Mouse (Mus musculus) limb, embryonic 11.5 days (tissue): ENCODE results near the gene Hipk2. TPM values are rescaled to one million over a fixed set of nuclear protein-coding genes. Genes with fewer than 3 reads are reported as not detected.

Experiments used
- ATAC-seq: fragments of 200-750 bp; cut with Nextera tagmentation; 2 replicates; pipeline ENCODE4 v1.8.0; 2017; ENCODE audit warnings: low read depth; ENCODE audit not compliant: insufficient number of reproducible peaks, low FRiP score, low TSS enrichment
- DNase-seq: peaks from one replicate; pipeline ENCODE4 v3.0.0-alpha.2; 2015; ENCODE audit warnings: low spot score
- H3K27ac ChIP-seq: fragments of 300-500 bp; sonication (generic); replicated peaks from 2 replicates; pipeline ENCODE4 v1.5.1; 2014; ENCODE audit warnings: low read depth, mild to moderate bottlenecking, low read length
- H3K27me3 ChIP-seq: fragments of 300-500 bp; sonication (generic); 2 replicates; pipeline ENCODE4 v1.6.1; 2014; ENCODE audit warnings: mild to moderate bottlenecking, low read length, mixed read lengths; ENCODE audit not compliant: control insufficient read depth, insufficient read depth
- H3K36me3 ChIP-seq: fragments of 300-500 bp; sonication (generic); 2 replicates; pipeline ENCODE4 v1.6.1; 2014; ENCODE audit warnings: mild to moderate bottlenecking, low read length, moderate library complexity, mixed read lengths; ENCODE audit not compliant: control insufficient read depth, insufficient read depth
- H3K4me1 ChIP-seq: fragments of 300-500 bp; sonication (generic); 2 replicates; pipeline ENCODE4 v1.6.1; 2014; ENCODE audit warnings: low read length, mixed read lengths; ENCODE audit not compliant: control insufficient read depth, insufficient read depth
- H3K4me2 ChIP-seq: fragments of 300-500 bp; sonication (generic); 2 replicates; pipeline ENCODE4 v1.6.1; 2014; ENCODE audit warnings: low read depth, mild to moderate bottlenecking, moderate library complexity; ENCODE audit not compliant: severe bottlenecking
- H3K4me3 ChIP-seq: fragments of 300-500 bp; sonication (generic); 2 replicates; pipeline ENCODE4 v1.5.1; 2014; ENCODE audit warnings: low read depth, low read length
- H3K9ac ChIP-seq: fragments of 300-500 bp; sonication (generic); 2 replicates; pipeline ENCODE4 v1.6.1; 2014; ENCODE audit warnings: mild to moderate bottlenecking, low read length
- H3K9me3 ChIP-seq: fragments of 300-500 bp; sonication (generic); 2 replicates; pipeline ENCODE4 v1.6.1; 2016; ENCODE audit warnings: low read length; ENCODE audit not compliant: control insufficient read depth
- WGBS: fragments of 180-500 bp; shearing (Covaris S2); extraction: QIAGEN DNeasy Blood & Tissue Kit; methylation state at CpG from one replicate; pipeline ENCODE4 v1.1.7; 2014; 5-methylcytosine and 5-hydroxymethylcytosine counted together
- polyA plus RNA-seq: library from polyadenylated mRNA; unstranded; fragments of >200 nt; fragmentation: Nextera tagmentation; extraction: Ambion mirVana; gene quantifications from 2 replicates; pipeline ENCODE4 v1.2.1, GENCODE M21; 2014

Gene Hipk2
- polyA plus RNA-seq, 1 experiment from 2014 or later: 20.5 TPM

DNA sequence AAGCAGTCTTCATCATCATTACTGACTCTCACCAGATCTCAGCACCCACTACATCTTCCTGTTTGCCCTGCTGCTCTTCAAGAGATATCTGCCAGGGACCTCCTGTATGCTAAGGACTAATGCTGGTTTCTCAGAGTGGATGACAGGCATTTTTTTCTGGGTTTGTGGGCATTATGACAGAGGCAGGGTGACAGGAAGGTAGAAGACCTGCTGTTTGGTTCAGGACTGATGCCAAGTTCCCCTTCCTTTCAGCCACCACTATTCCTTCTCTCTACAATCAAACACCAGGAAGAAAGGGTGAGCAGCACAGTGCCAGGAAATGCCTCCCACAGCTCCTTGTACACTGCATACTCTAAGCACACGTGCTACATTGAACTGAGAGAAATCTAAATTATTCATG, 90.2 kb downstream of the Hipk2 start:
- no peak overlapping the region for H3K9ac ChIP-seq
- H3K27me3 ChIP-seq: no peaks in the 10 kb centered on the region
- H3K4me2 ChIP-seq: no peak overlapping the region
- H3K36me3 ChIP-seq: no peaks in the 10 kb centered on the region
- no peak overlapping the region for H3K27ac ChIP-seq
- no peak overlapping the region for H3K4me3 ChIP-seq
- H3K4me1 ChIP-seq: no peaks in the 10 kb centered on the region
- WGBS: 76% methylated on average over 1 of the region's 1 CpGs
- no peaks in the 10 kb centered on the region for H3K9me3 ChIP-seq
- DNase-seq: no peak
- ATAC-seq: no peak

- Histone ChIP-seq H3K9ac (no peak overlapping the region), H3K27me3 (no peaks in the 10 kb centered on the region), H3K9me3 (no peaks in the 10 kb centered on the region), H3K4me3 (no peak overlapping the region), H3K4me2 (no peak overlapping the region), H3K36me3 (no peaks in the 10 kb centered on the region), H3K4me1 (no peaks in the 10 kb centered on the region), H3K27ac (no peak overlapping the region)
- no peak for ATAC-seq
- no peak for DNase-seq
- 93% methylated on average over 7 of the region's 7 CpGs for WGBS
Measured at GRCm38 (mm10) chr6:38779411-38779810, 96.6 kb downstream of the Hipk2 start.

DNA sequence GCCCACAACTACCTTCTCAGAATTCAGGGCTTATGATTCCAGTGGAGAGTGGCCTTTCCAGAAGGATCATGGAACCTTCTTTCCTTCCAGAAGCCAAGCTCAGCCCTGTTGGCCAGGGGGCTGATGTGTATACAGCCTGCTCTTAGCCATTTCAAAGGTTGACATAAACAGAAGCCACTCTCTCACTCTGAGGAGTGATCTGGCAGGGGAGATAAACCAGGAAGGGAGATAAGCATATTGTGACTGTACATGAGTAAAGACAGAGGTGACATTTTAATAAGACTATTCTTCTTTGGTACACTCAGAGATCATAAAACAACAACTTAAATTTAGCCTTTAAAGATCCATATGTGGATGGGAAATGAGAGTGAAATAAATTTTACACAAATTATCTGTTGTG, 97.1 kb downstream of the Hipk2 start:
- H3K27ac ChIP-seq: no peak overlapping the region

GRCm38 (mm10) chr6:38776000-38776584, 99.9 kb downstream of the Hipk2 start:
- 96% methylated on average over 2 of the region's 2 CpGs for whole genome bisulfite sequencing
- ATAC-seq (no peak), DNase-seq (no peak)
- Histone ChIP-seq H3K4me1 (no peaks in the 10 kb centered on the region), H3K27me3 (no peaks in the 10 kb centered on the region), H3K36me3 (no peaks in the 10 kb centered on the region), H3K27ac (no peak overlapping the region), H3K4me3 (no peak overlapping the region), H3K9ac (no peak overlapping the region), H3K4me2 (no peak overlapping the region), H3K9me3 (no peaks in the 10 kb centered on the region)

More for the DNA sequence above, 97.1 kb downstream of the Hipk2 start:
- ATAC-seq (no peak), DNase-seq (no peak)
- H3K4me2 ChIP-seq: no peak overlapping the region
- no peaks in the 10 kb centered on the region for H3K27me3 ChIP-seq
- H3K9me3 ChIP-seq: no peaks in the 10 kb centered on the region
- no peaks in the 10 kb centered on the region for H3K36me3 ChIP-seq
- H3K4me3 ChIP-seq: no peak overlapping the region
- no peaks in the 10 kb centered on the region for H3K4me1 ChIP-seq
- no peak overlapping the region for H3K9ac ChIP-seq

GRCm38 (mm10) chr6:38772836-38773518, 103.0 kb downstream of the Hipk2 start:
- no peaks in the 10 kb centered on the region for H3K36me3 ChIP-seq
- H3K27ac ChIP-seq: no peak overlapping the region
- no peaks in the 10 kb centered on the region for H3K4me1 ChIP-seq
- no peaks in the 10 kb centered on the region for H3K27me3 ChIP-seq
- H3K4me2 ChIP-seq: no peak overlapping the region
- H3K9ac ChIP-seq: no peak overlapping the region
- DNase-seq (no peak), ATAC-seq (no peak)
- H3K4me3 ChIP-seq: no peak overlapping the region
- no peaks in the 10 kb centered on the region for H3K9me3 ChIP-seq
- 71% methylated on average over 7 of the region's 7 CpGs for WGBS

DNA sequence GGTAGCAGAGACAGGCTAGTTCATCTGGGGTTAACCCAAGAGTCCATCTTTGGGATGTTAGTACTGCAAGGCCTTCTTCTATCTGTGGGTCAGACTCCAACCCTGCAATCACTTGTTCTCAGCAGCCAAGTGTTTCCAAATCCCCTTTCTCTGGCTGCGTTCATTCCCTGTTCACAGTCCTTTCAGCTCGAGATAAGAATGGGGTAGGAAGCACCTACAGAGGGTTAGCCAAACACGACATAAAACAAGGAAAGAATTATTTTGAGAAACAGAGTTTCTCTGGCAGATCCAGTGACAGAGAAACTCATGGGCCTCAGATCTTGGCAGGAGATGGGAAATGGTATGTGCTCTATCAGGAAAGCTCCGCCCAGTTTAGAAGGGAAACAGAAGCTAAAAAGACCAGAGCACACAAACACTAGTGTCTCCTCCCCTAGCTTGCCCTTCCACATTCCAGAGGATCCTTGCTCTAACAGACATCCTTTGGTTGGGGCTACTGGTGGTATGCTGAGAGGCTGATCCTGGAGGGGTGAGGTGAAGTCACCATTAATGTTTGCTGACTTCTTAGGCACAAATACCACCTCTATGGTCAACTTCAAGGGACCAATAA, 104.8 kb downstream of the Hipk2 start:
- no peaks in the 10 kb centered on the region for H3K9me3 ChIP-seq
- no peak overlapping the region for H3K9ac ChIP-seq
- H3K4me2 ChIP-seq: no peak overlapping the region
- no peak for ATAC-seq
- WGBS: 78% methylated on average over 4 of the region's 4 CpGs
- no peak overlapping the region for H3K27ac ChIP-seq
- H3K36me3 ChIP-seq: no peaks in the 10 kb centered on the region; the same call in 1 of the 2 replicates
- no peaks in the 10 kb centered on the region for H3K27me3 ChIP-seq
- H3K4me3 ChIP-seq: no peak overlapping the region
- no peak for DNase-seq
- H3K4me1 ChIP-seq: no peaks in the 10 kb centered on the region

DNA sequence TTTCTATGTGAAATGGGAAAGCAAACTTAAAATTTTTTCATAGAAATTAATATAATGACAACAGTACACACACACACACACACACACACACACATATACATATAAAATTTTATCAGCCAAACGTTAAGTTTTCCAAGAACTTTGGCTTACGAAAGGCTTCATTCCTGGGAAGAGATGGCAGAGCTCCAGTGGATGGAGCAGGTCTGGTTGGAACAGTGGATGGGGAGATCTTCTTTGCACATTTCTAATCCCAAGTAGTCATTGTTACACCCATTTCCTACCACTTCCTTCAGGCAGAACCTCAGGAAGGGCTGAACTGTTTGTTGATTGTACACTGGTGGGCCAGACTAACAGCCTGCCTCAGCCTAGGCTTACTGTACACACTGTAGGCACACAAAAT, 106.3 kb downstream of the Hipk2 start:
- Histone ChIP-seq H3K4me1 (no peaks in the 10 kb centered on the region), H3K27ac (no peak overlapping the region), H3K27me3 (no peaks in the 10 kb centered on the region), H3K4me3 (no peak overlapping the region), H3K4me2 (no peak overlapping the region), H3K9ac (no peak overlapping the region), H3K36me3 (no peaks in the 10 kb centered on the region; the same call in 1 of the 2 replicates), H3K9me3 (no peaks in the 10 kb centered on the region)
- ATAC-seq: no peak
- 95% methylated on average over 2 of the region's 2 CpGs for WGBS
- no peak for DNase-seq

- H3K4me1 ChIP-seq: no peaks in the 10 kb centered on the region
- H3K9ac ChIP-seq: no peak overlapping the region
- no peaks in the 10 kb centered on the region for H3K27me3 ChIP-seq
Measured at GRCm38 (mm10) chr6:38762588-38763265, 113.2 kb downstream of the Hipk2 start.

More at GRCm38 (mm10) chr6:38762588-38763265, 113.2 kb downstream of the Hipk2 start:
- no peak overlapping the region for H3K27ac ChIP-seq
- H3K4me3 ChIP-seq: no peak overlapping the region
- 81% methylated on average over 6 of the region's 6 CpGs for WGBS
- H3K9me3 ChIP-seq: no peaks in the 10 kb centered on the region
- H3K4me2 ChIP-seq: no peak overlapping the region
- DNase-seq (no peak), ATAC-seq (no peak)
- no peaks in the 10 kb centered on the region; the same call in 1 of the 2 replicates for H3K36me3 ChIP-seq
